Mouse (Mus musculus) T-cell, adult 2 months (primary cell): ENCODE measurements around the gene Cep97.
"Not testable (repeated sequence)": the region's sequence is repeated elsewhere in the genome, so short reads cannot be mapped to it uniquely, and the experiment has no call there.

Experiments used
- DNase-seq: peaks from one replicate; pipeline ENCODE4 v3.0.0; 2022; ENCODE audit warnings: low spot score

Gene Cep97

GRCm38 (mm10) chr16:55890346-55891136, 44.1 kb downstream of the Cep97 start:
- no peak for DNase-seq

GRCm38 (mm10) chr16:55889451-55889850, 45.2 kb downstream of the Cep97 start:
- no peak for DNase-seq

GRCm38 (mm10) chr16:55888584-55888960, 46.1 kb downstream of the Cep97 start:
- no peak for DNase-seq

GRCm38 (mm10) chr16:55887814-55888583, 46.7 kb downstream of the Cep97 start:
- peak; percentile 32 for DNase-seq

- DNase-seq: no peak
Measured at GRCm38 (mm10) chr16:55884246-55884645, 50.4 kb downstream of the Cep97 start.

- DNase-seq: no peak
Measured at GRCm38 (mm10) chr16:55876025-55876424, 58.6 kb downstream of the Cep97 start.

GRCm38 (mm10) chr16:55863832-55864231, 70.8 kb downstream of the Cep97 start:
- no peak for DNase-seq

GRCm38 (mm10) chr16:55863149-55863815, 71.4 kb downstream of the Cep97 start:
- peak; percentile 67 for DNase-seq

GRCm38 (mm10) chr16:55861104-55861503, 73.6 kb downstream of the Cep97 start:
- no peak for DNase-seq

GRCm38 (mm10) chr16:55859421-55859820, 75.2 kb downstream of the Cep97 start:
- DNase-seq: not testable (repeated sequence)

GRCm38 (mm10) chr16:55858465-55858864, 76.2 kb downstream of the Cep97 start:
- peak; percentile 76 for DNase-seq

- DNase-seq: peak; percentile 72
Measured at GRCm38 (mm10) chr16:55852943-55853727, 81.5 kb downstream of the Cep97 start.

GRCm38 (mm10) chr16:55852515-55852914, 82.1 kb downstream of the Cep97 start:
- DNase-seq: no peak

- DNase-seq: no peak
Measured at GRCm38 (mm10) chr16:55850485-55850884, 84.2 kb downstream of the Cep97 start.
